Mouse (Mus musculus): ENCODE results near the gene Slc16a10. TPM values are rescaled to one million over a fixed set of nuclear protein-coding genes. Genes with fewer than 3 reads are reported as not detected.

Slc16a10 gene
- total RNA-seq, 1 experiment from 2014 or later: 23.9 TPM

Other genes with a start within 250 kb of the Slc16a10 start
- 4.1 and 6.9 TPM in 2 replicates for gene Mfsd4b4, start 243.0 kb downstream of the Slc16a10 start, total RNA-seq (2017)
- gene Mfsd4b2, start 215.3 kb downstream of the Slc16a10 start, total RNA-seq (2017): not detected in 2 replicates
- gene Mfsd4b3, start 182.1 kb downstream of the Slc16a10 start, total RNA-seq (2017): not detected in 2 replicates
- 0.59 TPM in 1 of 2 replicates, not detected in the other for gene Mfsd4b5, start 155.6 kb downstream of the Slc16a10 start, total RNA-seq (2017)
- gene Mfsd4b1, start 117.0 kb downstream of the Slc16a10 start, total RNA-seq (2017): not detected in 2 replicates
- 231 and 281 TPM in 2 replicates for gene Rpf2, start 104.8 kb upstream of the Slc16a10 start, total RNA-seq (2017)
- gene Gtf3c6, start 115.8 kb upstream of the Slc16a10 start, total RNA-seq (2017): 181 and 258 TPM in 2 replicates
- gene Amd1, start 159.9 kb upstream of the Slc16a10 start, total RNA-seq (2017): 202 and 215 TPM in 2 replicates
- gene Cdk19, start 197.3 kb upstream of the Slc16a10 start, total RNA-seq (2017): 60.0 and 65.2 TPM in 2 replicates